Mouse (Mus musculus): ENCODE data around the gene Vegfb. TPM values are rescaled to one million over a fixed set of nuclear protein-coding genes. Genes with fewer than 3 reads are reported as not detected.

Gene Vegfb
- total RNA-seq, 2 experiments from 2014 or later = 83.2 to 85.2 TPM

GRCm38 (mm10) chr19:6974211-6975205, 12.9 kb downstream of the Vegfb start, which contains the start of gene Ppp1r14b:
Gene Ppp1r14b (plus strand): TSS chr19:6974968.
- peak; percentile 56 to 72 for DNase-seq (ENCODE audit: extremely low spot score in 1 of 2, low spot score in 1 of 2)

GRCm38 (mm10) chr19:6973581-6974190, 13.8 kb downstream of the Vegfb start:
- no peak for DNase-seq (ENCODE audit: extremely low spot score in 1 of 2, low spot score in 1 of 2)

GRCm38 (mm10) chr19:6972247-6972917, 15.1 kb downstream of the Vegfb start:
- DNase-seq (ENCODE audit: extremely low spot score in 1 of 2, low spot score in 1 of 2) = no peak

- no peak for DNase-seq (ENCODE audit: extremely low spot score in 1 of 2, low spot score in 1 of 2)
Measured at GRCm38 (mm10) chr19:6971644-6972043, 15.8 kb downstream of the Vegfb start.

GRCm38 (mm10) chr19:6970460-6971085, 16.9 kb downstream of the Vegfb start:
- DNase-seq (ENCODE audit: extremely low spot score in 1 of 2, low spot score in 1 of 2) = no peak

GRCm38 (mm10) chr19:6969665-6970381, 17.6 kb downstream of the Vegfb start:
- peak in 1 of 2 experiments; percentile 56 for DNase-seq (ENCODE audit: extremely low spot score in 1 of 2, low spot score in 1 of 2)

- DNase-seq (ENCODE audit: extremely low spot score in 1 of 2, low spot score in 1 of 2) = no peak
Measured at GRCm38 (mm10) chr19:6969291-6969664, 18.2 kb downstream of the Vegfb start.

GRCm38 (mm10) chr19:6968491-6969271, 18.8 kb downstream of the Vegfb start:
- no peak for DNase-seq (ENCODE audit: extremely low spot score in 1 of 2, low spot score in 1 of 2)

GRCm38 (mm10) chr19:6956461-6956860, 31.0 kb downstream of the Vegfb start:
- DNase-seq (ENCODE audit: extremely low spot score in 1 of 2, low spot score in 1 of 2) = no peak

GRCm38 (mm10) chr19:6955424-6955823, 32.0 kb downstream of the Vegfb start:
- no peak for DNase-seq (ENCODE audit: extremely low spot score in 1 of 2, low spot score in 1 of 2)

GRCm38 (mm10) chr19:6954046-6954445, 33.4 kb downstream of the Vegfb start:
- no peak for DNase-seq (ENCODE audit: extremely low spot score in 1 of 2, low spot score in 1 of 2)

- DNase-seq (ENCODE audit: extremely low spot score in 1 of 2, low spot score in 1 of 2) = no peak
Measured at GRCm38 (mm10) chr19:6952712-6953037, 34.8 kb downstream of the Vegfb start.

GRCm38 (mm10) chr19:6951994-6952711, 35.3 kb downstream of the Vegfb start:
- peak; percentile 58 to 60 for DNase-seq (ENCODE audit: extremely low spot score in 1 of 2, low spot score in 1 of 2)

GRCm38 (mm10) chr19:6951381-6951968, 36.0 kb downstream of the Vegfb start:
- peak; percentile 79 to 85 for DNase-seq (ENCODE audit: extremely low spot score in 1 of 2, low spot score in 1 of 2)

GRCm38 (mm10) chr19:6950613-6951153, 36.8 kb downstream of the Vegfb start:
- DNase-seq (ENCODE audit: extremely low spot score in 1 of 2, low spot score in 1 of 2) = peak; percentile 51 to 52

- no peak for DNase-seq (ENCODE audit: extremely low spot score in 1 of 2, low spot score in 1 of 2)
Measured at GRCm38 (mm10) chr19:6949951-6950350, 37.5 kb downstream of the Vegfb start.

GRCm38 (mm10) chr19:6949532-6949931, 37.9 kb downstream of the Vegfb start:
- no peak for DNase-seq (ENCODE audit: extremely low spot score in 1 of 2, low spot score in 1 of 2)

GRCm38 (mm10) chr19:6948186-6948585, 39.3 kb downstream of the Vegfb start:
- no peak for DNase-seq (ENCODE audit: extremely low spot score in 1 of 2, low spot score in 1 of 2)

Data from layer of hippocampus, postnatal 25 days (tissue).